Mouse (Mus musculus): Measurements from ENCODE around the gene Zfp871. TPM values are rescaled to one million over a fixed set of nuclear protein-coding genes. Genes with fewer than 3 reads are reported as not detected.

Zfp871 gene
- polyA plus RNA-seq, 1 experiment from 2014 or later = 81.3 TPM

DNA sequence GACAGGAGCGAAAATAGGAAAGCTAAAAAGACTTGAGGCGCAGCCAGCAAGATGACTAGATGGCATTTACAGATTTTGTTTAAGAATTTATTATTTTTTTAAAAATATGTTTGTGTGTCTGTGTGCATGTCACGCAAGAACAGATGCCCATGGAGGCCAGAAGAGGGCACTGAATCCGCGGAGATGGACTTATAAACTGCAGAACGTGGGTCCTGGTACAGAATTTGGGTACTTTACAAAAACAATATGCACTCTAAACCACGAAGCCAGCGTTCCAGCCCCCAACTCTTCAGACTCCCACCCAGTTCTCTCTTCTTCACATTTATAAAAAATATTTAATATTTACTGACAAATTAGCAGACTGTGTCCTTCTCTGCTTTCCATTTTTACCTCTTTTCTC is 1.2 kb upstream of the Zfp871 start:
- Histone ChIP-seq H3K27ac (replicated peaks; ENCODE audit: low read depth, low read length) (no peak overlapping the region), H3K27me3 (ENCODE audit: control insufficient read depth, insufficient read depth, low read length) (no peaks in the 10 kb centered on the region), H3K4me2 (ENCODE audit: low read length) (no peak overlapping the region), H3K36me3 (ENCODE audit: control insufficient read depth, insufficient read depth, low read length) (peaks cover 11% of the 10 kb centered on the region), H3K4me3 (replicated peaks; ENCODE audit: low read depth, low read length) (no peak overlapping the region), H3K4me1 (ENCODE audit: control insufficient read depth, insufficient read depth, low read length) (peaks cover 23% of the 10 kb centered on the region), H3K9me3 (ENCODE audit: control insufficient read depth, low read length) (no peaks in the 10 kb centered on the region), H3K9ac (replicated peaks; ENCODE audit: low read length) (no peak overlapping the region)
- WGBS = 76% methylated on average over 8 of the region's 8 CpGs
- no peak for ATAC-seq (ENCODE audit: low FRiP score, low TSS enrichment)
- DNase-seq = no peak

DNA sequence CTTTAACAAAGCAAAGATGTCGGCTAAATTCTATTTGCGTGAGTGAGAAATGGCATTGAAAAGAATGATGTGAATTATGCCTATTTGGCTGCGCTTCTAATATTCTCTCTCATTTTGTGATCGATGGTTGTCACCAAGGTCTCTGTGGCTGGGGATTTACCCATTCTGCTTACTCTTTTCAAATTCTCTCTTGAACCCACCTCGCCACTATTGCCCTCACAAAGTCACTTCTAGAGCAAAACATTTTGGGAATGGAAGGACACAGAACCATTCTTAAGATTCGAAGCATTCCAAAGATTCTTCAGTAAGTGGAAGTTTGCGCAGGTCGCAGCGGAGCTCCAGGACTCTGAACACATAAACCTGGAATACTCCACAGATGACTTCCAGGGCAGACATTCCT is 489 bp upstream of the Zfp871 start:
- H3K9ac ChIP-seq (replicated peaks; ENCODE audit: low read length) = peak overlapping the region; percentile 23; the same call in 1 of the 2 replicates
- peaks cover 14% of the 10 kb centered on the region for H3K36me3 ChIP-seq (ENCODE audit: control insufficient read depth, insufficient read depth, low read length)
- peaks cover 23% of the 10 kb centered on the region for H3K4me1 ChIP-seq (ENCODE audit: control insufficient read depth, insufficient read depth, low read length)
- DNase-seq (no peak), ATAC-seq (ENCODE audit: low FRiP score, low TSS enrichment) (no peak)
- peak overlapping the region; percentile 93; the same call in 1 of the 2 replicates for H3K27ac ChIP-seq (replicated peaks; ENCODE audit: low read depth, low read length)
- H3K4me3 ChIP-seq (replicated peaks; ENCODE audit: low read depth, low read length) = peak overlapping the region; percentile 80
- no peaks in the 10 kb centered on the region for H3K9me3 ChIP-seq (ENCODE audit: control insufficient read depth, low read length)
- peak overlapping the region; percentile 70 for H3K4me2 ChIP-seq (ENCODE audit: low read length)
- WGBS = 12% methylated on average over 9 of the region's 9 CpGs
- no peaks in the 10 kb centered on the region for H3K27me3 ChIP-seq (ENCODE audit: control insufficient read depth, insufficient read depth, low read length)

DNA sequence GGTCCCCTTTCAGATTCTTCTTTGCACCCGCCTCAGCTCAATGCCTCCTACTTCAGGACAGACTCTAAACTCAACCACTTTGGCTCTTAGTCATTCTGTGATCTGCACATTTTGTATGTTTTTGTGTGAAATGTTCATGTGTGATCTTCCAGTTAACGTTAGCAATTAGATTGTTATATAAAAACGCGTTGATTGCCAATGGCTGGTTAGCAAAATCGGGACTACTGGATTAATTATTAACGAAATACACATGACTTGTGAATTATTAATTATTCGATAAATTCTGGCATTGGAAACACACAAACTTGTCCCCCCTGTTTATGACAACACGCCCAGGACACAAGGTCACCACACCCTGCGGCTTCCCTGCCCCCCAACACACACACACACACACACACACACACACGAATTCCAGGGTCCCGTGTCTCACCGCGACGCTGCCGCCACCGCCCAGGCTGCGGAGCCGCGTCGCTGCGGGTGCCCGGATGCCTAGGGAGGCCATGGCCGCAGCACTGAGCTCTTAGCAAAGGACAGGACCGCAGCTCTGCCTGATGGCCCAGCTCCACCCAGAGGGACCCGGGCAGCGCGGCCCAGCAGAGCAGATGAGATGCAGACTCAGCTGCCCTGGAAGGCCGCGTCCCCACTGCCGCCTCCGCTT is 522 bp downstream of the Zfp871 start:
- DNase-seq (peak; percentile 62), ATAC-seq (ENCODE audit: low FRiP score, low TSS enrichment) (peak; percentile 88)
- under 1% methylated on average over 30 of the region's 31 CpGs for WGBS
- Histone ChIP-seq H3K4me2 (ENCODE audit: low read length) (peak overlapping the region; percentile 70), H3K36me3 (ENCODE audit: control insufficient read depth, insufficient read depth, low read length) (peaks cover 18% of the 10 kb centered on the region), H3K9ac (replicated peaks; ENCODE audit: low read length) (peak overlapping the region; percentile 87), H3K4me3 (replicated peaks; ENCODE audit: low read depth, low read length) (peak overlapping the region; percentile 80), H3K4me1 (ENCODE audit: control insufficient read depth, insufficient read depth, low read length) (peaks cover 23% of the 10 kb centered on the region), H3K27ac (replicated peaks; ENCODE audit: low read depth, low read length) (peak overlapping the region; percentile 93), H3K27me3 (ENCODE audit: control insufficient read depth, insufficient read depth, low read length) (no peaks in the 10 kb centered on the region), H3K9me3 (ENCODE audit: control insufficient read depth, low read length) (no peaks in the 10 kb centered on the region; the same call in 1 of the 2 replicates)

DNA sequence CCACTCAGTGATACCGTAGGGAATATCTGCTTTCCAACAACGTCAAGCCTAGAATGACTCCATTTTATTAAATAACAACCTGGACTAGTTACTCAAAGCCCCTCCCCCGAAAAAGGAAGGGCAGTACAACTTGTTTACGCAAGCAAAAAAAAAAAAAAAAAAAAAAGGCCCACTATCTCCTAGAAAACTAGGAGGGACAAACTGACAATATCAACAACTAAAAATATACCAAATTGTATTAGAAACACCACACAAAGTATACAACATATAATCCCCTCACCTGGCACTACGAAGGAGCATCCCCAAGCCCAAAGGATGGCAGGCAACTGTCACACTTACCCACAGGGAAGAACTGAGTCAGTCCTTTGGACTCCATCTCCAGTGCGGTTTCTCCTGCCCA is 1.1 kb downstream of the Zfp871 start:
- Histone ChIP-seq H3K4me1 (ENCODE audit: control insufficient read depth, insufficient read depth, low read length) (peaks cover 23% of the 10 kb centered on the region), H3K4me2 (ENCODE audit: low read length) (peak overlapping the region; percentile 70), H3K4me3 (replicated peaks; ENCODE audit: low read depth, low read length) (peak overlapping the region; percentile 80), H3K27me3 (ENCODE audit: control insufficient read depth, insufficient read depth, low read length) (no peaks in the 10 kb centered on the region), H3K36me3 (ENCODE audit: control insufficient read depth, insufficient read depth, low read length) (peaks cover 18% of the 10 kb centered on the region), H3K9ac (replicated peaks; ENCODE audit: low read length) (peak overlapping the region; percentile 87; the same call in 1 of the 2 replicates), H3K27ac (replicated peaks; ENCODE audit: low read depth, low read length) (no peak overlapping the region), H3K9me3 (ENCODE audit: control insufficient read depth, low read length) (no peaks in the 10 kb centered on the region; the same call in 1 of the 2 replicates)
- ATAC-seq (ENCODE audit: low FRiP score, low TSS enrichment) (no peak), DNase-seq (no peak)
- WGBS = 72% methylated on average over 6 of the region's 6 CpGs

DNA sequence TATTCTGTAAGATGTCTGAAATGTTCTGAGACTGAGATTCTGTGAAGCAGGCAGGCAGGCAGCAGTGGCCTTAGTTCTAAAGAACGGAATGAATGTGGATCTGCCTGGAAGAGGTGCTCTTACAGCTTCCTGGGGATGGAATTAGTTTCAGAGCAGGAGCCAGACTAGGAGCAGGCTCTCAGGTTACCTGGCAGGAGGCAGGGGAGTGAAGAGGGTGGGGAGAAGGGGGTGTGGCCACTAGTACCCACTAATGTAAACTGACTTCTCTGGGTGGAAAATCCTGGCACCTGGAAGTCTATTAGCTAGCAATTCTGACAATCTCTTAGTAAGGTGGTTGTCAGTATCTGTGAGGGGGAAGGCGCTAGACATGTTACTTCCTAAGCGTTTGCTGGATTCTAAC is 2.4 kb downstream of the Zfp871 start:
- H3K4me1 ChIP-seq (ENCODE audit: control insufficient read depth, insufficient read depth, low read length) = peaks cover 23% of the 10 kb centered on the region
- no peak overlapping the region for H3K9ac ChIP-seq (replicated peaks; ENCODE audit: low read length)
- ATAC-seq (ENCODE audit: low FRiP score, low TSS enrichment) = no peak
- DNase-seq = no peak
- no peak overlapping the region for H3K27ac ChIP-seq (replicated peaks; ENCODE audit: low read depth, low read length)
- H3K27me3 ChIP-seq (ENCODE audit: control insufficient read depth, insufficient read depth, low read length) = no peaks in the 10 kb centered on the region
- WGBS = 91% methylated on average over 3 of the region's 3 CpGs
- H3K4me3 ChIP-seq (replicated peaks; ENCODE audit: low read depth, low read length) = no peak overlapping the region
- H3K36me3 ChIP-seq (ENCODE audit: control insufficient read depth, insufficient read depth, low read length) = peaks cover 18% of the 10 kb centered on the region
- H3K9me3 ChIP-seq (ENCODE audit: control insufficient read depth, low read length) = no peaks in the 10 kb centered on the region; the same call in 1 of the 2 replicates
- H3K4me2 ChIP-seq (ENCODE audit: low read length) = peak overlapping the region; percentile 11; the same call in 1 of the 2 replicates

DNA sequence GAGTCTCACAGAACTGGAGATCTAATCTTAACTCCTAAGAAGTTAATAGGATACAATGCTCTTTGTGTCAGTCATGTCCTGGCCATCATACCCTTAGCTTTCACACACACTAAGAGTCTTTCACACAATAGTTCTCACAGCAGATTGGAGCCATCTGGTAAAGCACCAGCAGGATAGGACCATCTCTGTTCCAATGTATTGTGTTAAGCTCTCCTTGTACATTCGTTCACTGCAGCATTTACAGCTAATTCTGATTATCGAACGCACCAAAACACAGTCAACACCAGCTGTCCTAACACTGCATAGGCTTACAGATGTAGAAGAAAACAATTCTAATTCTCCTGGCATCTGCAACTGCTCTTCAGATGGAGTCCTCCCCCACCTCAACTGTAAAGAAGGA is 10.5 kb downstream of the Zfp871 start:
- WGBS = 90% methylated on average over 3 of the region's 3 CpGs

DNA sequence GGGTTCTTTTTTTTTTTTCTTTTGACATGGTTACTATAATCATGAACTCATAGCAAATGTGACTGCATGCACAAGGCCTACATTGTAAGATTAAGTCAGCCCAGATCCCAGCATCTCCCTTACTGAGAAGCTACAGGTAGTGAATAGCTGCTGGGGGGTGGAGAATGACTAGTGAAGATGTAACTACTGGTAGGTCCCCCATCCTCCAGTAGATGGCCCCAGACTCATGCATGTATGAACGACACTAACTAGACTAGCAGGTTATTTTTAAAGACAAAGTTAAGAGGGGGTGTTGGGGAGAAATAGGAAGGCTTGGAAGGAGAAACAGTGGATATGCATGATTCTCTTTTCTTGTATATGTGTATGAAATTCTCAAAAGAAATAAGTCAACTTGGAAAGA is 16.9 kb downstream of the Zfp871 start:
- H3K9me3 ChIP-seq (ENCODE audit: control insufficient read depth, low read length) = peaks cover 3% of the 10 kb centered on the region; the same call in 1 of the 2 replicates
- 86% methylated on average over 1 of the region's 1 CpGs for WGBS
- DNase-seq (no peak), ATAC-seq (ENCODE audit: low FRiP score, low TSS enrichment) (no peak)
- H3K27me3 ChIP-seq (ENCODE audit: control insufficient read depth, insufficient read depth, low read length) = no peaks in the 10 kb centered on the region
- H3K36me3 ChIP-seq (ENCODE audit: control insufficient read depth, insufficient read depth, low read length) = peaks cover 76% of the 10 kb centered on the region
- H3K9ac ChIP-seq (replicated peaks; ENCODE audit: low read length) = no peak overlapping the region
- no peak overlapping the region for H3K4me3 ChIP-seq (replicated peaks; ENCODE audit: low read depth, low read length)
- H3K4me1 ChIP-seq (ENCODE audit: control insufficient read depth, insufficient read depth, low read length) = no peaks in the 10 kb centered on the region
- H3K27ac ChIP-seq (replicated peaks; ENCODE audit: low read depth, low read length) = no peak overlapping the region
- H3K4me2 ChIP-seq (ENCODE audit: low read length) = no peak overlapping the region

More for the DNA sequence above, 10.5 kb downstream of the Zfp871 start:
- Histone ChIP-seq H3K4me3 (replicated peaks; ENCODE audit: low read depth, low read length) (no peak overlapping the region), H3K36me3 (ENCODE audit: control insufficient read depth, insufficient read depth, low read length) (peaks cover 49% of the 10 kb centered on the region), H3K27ac (replicated peaks; ENCODE audit: low read depth, low read length) (no peak overlapping the region), H3K27me3 (ENCODE audit: control insufficient read depth, insufficient read depth, low read length) (no peaks in the 10 kb centered on the region), H3K9me3 (ENCODE audit: control insufficient read depth, low read length) (no peaks in the 10 kb centered on the region), H3K4me2 (ENCODE audit: low read length) (no peak overlapping the region), H3K4me1 (ENCODE audit: control insufficient read depth, insufficient read depth, low read length) (no peaks in the 10 kb centered on the region), H3K9ac (replicated peaks; ENCODE audit: low read length) (no peak overlapping the region)
- DNase-seq (no peak), ATAC-seq (ENCODE audit: low FRiP score, low TSS enrichment) (no peak)

DNA sequence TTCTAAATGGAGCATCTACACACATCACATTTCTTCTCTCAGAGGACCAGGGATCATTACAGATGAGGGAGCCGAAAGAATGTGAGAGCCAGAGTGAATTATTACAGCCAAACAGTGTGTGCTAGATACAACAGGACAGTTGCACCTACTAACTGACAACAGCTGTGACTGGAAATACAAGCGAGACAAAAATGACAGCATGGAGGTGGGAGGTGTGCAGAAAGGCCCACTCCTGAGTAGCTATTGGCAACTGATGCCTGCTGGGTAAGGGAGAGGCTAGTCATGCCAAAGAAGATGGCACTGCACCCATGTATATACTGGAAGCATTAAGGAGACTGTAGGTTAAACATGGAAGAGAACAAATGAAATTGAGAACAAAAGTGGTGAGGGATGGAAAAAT is 21.7 kb downstream of the Zfp871 start:
- no peak for DNase-seq
- Histone ChIP-seq H3K4me3 (replicated peaks; ENCODE audit: low read depth, low read length) (no peak overlapping the region), H3K4me2 (ENCODE audit: low read length) (no peak overlapping the region), H3K4me1 (ENCODE audit: control insufficient read depth, insufficient read depth, low read length) (no peaks in the 10 kb centered on the region), H3K27ac (replicated peaks; ENCODE audit: low read depth, low read length) (no peak overlapping the region), H3K36me3 (ENCODE audit: control insufficient read depth, insufficient read depth, low read length) (peaks cover 48% of the 10 kb centered on the region), H3K9me3 (ENCODE audit: control insufficient read depth, low read length) (peaks cover 4% of the 10 kb centered on the region; the same call in 1 of the 2 replicates), H3K9ac (replicated peaks; ENCODE audit: low read length) (no peak overlapping the region), H3K27me3 (ENCODE audit: control insufficient read depth, insufficient read depth, low read length) (no peaks in the 10 kb centered on the region)
- WGBS = 96% methylated on average over 2 of the region's 2 CpGs
- ATAC-seq (ENCODE audit: low FRiP score, low TSS enrichment) = no peak

DNA sequence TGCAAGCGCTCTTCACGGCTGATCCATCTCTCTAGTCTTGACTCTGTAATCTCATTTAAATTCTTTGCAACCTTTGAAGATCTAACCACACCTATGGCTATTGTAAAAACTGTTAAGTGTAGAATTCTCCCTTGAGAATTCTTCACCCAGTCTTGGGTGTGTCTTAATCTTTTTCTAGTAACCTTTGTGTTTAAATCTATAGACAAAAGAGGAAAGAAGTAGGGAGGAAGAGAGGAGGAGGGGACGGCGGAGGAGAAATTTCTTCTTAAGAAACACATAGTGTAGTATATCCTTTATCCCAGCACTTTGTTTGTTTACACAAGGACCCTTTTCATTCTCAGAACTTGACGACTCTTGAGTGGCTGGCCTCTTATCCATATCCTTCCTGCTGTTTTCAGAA is 30.8 kb downstream of the Zfp871 start:
- Histone ChIP-seq H3K4me3 (replicated peaks; ENCODE audit: low read depth, low read length) (no peak overlapping the region), H3K9me3 (ENCODE audit: control insufficient read depth, low read length) (no peaks in the 10 kb centered on the region), H3K27ac (replicated peaks; ENCODE audit: low read depth, low read length) (no peak overlapping the region), H3K36me3 (ENCODE audit: control insufficient read depth, insufficient read depth, low read length) (no peaks in the 10 kb centered on the region), H3K27me3 (ENCODE audit: control insufficient read depth, insufficient read depth, low read length) (no peaks in the 10 kb centered on the region), H3K4me1 (ENCODE audit: control insufficient read depth, insufficient read depth, low read length) (no peaks in the 10 kb centered on the region), H3K4me2 (ENCODE audit: low read length) (no peak overlapping the region), H3K9ac (replicated peaks; ENCODE audit: low read length) (no peak overlapping the region)
- ATAC-seq (ENCODE audit: low FRiP score, low TSS enrichment) = no peak
- DNase-seq = no peak
- WGBS = 72% methylated on average over 5 of the region's 5 CpGs

All from midbrain, embryonic 14.5 days (tissue).